Mouse (Mus musculus) right cerebral cortex, postnatal 4 days (tissue): ENCODE measurements around the gene Tex14.
A peak's percentile ranks its signal among the peaks of the same experiment; 100 is the strongest.
"Not testable (repeated sequence)": the region's sequence is repeated elsewhere in the genome, so short reads cannot be mapped to it uniquely, and the experiment has no call there.

Source experiments
- DNase-seq: peaks from one replicate; pipeline ENCODE4 v3.0.0-alpha.2; 2022

Tex14 gene

DNA sequence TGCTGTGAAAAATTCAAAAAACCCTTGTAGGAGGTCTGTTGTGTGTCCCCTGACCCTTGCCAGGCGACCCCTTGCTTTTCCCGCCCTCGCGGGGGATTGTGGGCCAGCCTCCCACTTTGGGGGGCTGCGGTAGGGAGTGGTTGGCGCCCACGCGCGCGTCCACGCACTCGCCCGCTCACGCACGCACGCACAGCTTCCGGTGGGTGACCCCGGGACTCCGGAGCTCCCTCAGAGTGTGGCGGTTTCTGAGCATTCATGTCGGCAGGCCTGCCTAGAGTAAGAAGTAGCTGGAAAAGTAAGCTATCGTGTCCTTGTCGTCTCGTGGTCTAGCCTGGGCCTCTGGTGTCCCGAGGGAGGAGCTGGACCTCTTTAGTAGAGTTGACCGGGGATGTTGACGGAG lies at the start of gene Tex14, which contains the start of gene Rad51c:
Gene Tex14, plus strand, starts transcription at position 190 of the 400 bp plus-strand sequence.
Gene Rad51c, minus strand, starts transcription at position 79 of the 400 bp plus-strand sequence.
- DNase-seq = peak; percentile 28

DNA sequence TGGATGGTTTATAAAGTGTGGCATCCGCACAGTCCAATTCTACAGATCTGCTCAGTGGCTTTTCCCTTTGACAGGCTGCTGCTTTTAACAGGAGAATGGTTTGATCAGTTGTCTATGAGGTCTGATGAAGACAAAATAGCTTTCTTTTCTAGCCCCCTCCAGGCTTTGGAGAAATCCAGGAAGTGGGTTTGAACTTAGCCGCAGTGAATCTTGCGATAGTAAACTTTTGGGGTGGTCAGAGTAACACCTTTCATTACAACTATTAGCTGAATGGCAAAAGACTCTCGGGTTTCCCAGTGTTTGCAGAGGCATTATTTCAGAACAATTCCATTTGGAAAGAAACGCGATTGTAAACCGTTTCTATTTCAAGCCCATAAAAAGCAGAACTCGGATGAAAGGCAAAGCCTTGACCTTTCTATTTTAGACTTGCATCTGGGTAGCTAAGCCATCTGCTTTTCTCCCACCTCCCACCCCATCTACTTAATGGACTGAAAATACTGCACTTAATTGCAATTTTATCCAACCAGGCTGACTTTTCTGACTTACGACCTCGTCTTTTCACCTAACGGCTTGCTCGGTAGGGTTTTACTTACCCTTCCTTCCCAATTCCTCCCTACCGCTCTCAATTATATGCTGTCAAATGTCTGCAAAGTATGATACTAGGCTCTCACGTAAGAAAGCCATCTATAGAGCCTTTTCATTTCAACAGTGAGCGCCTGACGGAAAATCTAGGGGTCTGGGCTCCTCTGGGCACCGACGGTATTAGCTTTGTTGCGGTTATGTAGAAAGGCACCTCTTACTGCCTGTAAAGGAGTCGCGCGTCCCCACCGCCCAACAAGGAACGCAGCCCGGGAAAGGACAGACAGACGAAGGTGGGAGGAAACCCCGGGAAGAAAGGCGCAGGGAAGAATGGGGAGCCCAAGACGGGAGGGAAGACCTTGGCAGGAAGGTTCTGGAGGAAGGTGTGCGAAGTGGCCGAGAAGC lies 47.3 kb upstream of the Tex14 start:
- peak; percentile 32 for DNase-seq

DNA sequence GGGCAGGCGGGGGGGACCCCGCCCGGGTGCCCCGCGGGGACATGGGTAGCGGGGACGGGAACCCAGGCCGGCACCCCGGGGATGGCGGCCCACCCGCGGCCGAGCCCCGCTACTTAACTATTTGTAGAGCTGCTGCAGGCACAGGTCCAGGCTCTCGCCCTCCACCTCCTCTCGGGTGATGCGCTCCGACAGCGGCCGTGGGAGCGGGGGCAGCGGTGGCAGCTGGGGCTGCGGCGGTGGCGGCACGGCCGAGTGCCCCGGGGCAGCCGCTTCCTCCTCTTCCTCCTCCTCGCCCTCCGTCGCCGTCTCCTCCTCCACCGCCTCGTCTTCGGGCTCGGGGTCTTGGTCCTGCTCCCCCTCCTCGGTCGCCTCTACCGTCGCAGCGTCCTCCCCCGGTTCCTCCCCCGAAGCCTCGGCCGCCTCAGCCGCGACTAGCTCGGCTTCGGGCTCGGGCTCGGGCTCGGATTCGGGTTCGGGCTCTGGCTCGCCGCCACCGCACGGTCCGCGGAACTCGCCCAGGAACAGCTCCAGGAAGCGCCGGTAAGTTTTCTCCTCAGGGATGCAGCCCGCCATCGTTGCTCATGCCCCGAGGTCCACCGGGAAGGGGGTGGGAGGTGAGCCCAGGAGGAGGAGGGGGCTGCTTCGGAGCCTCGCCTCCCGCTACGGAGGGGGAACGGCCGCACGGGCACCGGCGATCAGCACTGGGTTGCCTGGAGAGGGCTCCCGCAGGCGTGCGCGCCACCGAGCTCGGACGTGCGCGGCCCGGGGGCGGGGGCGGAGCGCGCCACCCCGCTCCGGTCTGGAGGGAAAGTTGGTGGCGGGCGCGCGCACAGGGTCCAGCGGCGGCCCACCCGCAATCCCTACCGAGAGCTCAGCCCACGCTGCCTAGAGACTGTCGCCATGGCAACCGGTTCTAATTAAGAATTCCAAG lies 46.3 kb upstream of the Tex14 start, which contains the start of gene Ppm1e:
Gene Ppm1e, minus strand, starts transcription at position 693 of the 931 bp plus-strand sequence.
- peak; percentile 87 for DNase-seq

DNA sequence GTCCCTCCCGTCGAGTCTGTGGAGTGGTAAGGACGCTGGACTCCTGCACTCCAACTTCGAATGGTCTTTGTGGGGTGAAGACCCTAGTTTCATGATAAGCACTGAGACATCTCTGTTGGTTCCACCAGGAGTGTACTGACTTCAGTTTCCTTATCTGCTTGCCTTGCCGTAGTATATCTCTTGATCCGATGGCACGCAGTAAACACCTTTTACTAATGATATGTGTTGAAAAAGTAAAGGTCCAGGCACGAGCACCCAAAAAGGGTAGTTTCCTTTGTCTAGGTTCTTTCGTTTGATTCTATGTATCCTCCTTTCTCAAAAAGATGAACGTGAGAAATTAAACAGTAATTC lies 45.6 kb upstream of the Tex14 start:
- DNase-seq = no peak

DNA sequence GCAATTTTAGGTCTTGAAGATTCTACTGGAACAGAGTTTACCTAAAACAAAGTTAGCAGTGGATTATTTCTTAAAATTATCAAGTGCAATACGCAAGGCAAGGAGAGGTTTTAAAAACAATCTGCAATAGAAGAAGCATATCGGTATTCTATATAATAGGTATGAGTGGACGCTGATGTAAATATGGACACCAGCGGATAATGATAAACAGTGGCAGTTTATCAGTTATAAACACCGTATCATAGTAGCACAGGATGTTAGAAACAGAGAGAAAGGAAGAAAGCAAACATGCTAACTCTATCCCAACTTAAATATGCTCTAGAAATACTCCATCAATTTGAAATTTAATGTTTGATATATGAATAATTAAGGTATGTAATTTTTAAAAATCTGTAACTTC lies 39.7 kb upstream of the Tex14 start:
- no peak for DNase-seq

DNA sequence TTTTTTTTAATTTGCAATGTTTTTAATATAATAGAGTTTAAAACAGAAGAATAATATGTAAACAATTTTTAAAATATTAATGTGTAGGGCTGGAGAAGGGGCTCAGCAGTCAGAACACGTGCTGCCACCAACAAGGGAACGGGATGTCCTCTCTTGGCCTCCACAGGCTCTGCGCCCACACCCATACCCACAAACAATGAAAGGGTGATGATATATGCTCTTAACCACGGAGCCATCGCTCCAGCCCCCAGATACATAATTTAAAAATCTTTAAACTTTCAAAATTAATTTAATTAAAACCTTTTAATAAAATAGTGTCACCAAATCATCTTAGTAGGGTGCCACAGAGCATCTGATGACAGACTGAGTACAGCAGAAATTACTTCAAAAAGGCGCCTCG lies 37.8 kb upstream of the Tex14 start:
- no peak for DNase-seq

DNA sequence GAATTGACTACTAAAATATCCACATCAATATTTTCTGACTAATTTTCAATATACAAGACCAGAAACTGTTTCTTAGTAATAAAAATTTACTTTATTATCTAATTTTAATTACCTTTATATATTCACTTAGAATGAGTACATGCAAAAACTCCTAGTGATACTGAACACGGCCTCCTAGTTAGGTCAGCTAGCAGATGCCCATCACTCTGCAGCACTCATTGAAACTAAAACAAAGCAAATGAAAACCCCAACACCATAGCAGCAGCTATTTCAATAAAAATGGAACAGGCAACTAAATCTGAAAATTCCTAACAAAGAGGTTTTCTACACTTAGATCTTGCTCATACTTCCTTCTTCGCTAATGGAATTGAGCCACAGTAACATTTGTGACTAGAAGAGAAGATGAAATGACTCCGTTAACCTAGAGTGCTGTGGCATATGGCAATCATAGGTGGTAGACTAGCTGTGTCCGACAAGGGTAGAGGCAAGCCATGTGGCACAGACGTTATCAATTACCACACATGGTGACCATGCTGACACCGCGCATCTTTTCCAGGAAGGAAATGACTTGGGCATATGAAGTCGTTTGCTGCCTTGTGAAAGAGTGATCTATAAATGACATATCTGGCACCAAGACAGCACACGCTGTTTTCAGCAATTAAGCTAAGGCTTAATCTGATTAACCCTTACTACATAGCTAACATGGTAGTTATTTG lies 36.8 kb upstream of the Tex14 start:
- DNase-seq = no peak

DNA sequence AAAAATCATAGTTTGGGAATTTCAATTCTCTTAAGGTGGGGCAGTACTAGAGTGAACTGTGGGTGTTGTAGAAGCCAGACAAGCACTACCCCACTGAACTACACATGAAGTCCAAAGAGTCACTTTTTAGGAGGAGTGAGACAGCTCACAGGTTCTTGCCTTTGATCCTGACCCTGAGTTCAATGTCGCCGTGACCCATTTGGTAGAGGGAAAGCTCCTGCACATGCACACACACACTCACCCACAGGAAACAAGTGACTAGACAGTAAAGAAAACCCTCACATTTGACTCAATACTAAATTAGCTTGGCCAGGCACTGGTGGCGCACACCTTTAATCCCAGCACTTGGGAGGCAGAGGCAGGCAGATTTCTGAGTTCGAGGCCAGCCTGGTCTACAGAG lies 20.3 kb upstream of the Tex14 start:
- no peak for DNase-seq

DNA sequence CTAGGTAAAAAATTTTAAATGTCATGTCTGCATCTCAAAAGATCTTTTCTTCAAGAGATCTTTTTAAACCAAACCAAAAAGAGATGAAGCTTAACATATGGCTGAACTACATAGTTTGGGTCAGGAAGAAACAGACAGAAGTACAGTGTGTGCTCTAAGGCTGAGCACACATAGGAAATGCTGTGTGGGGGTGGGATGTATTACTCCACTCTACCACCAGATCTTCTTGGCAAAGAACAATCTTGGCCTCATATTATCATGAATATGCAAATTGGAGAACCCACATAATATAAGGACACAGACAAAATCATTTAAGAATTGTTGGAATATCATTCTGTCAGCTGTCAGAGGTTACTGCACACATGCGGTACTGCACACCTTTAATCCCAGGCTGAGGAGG lies 19.2 kb upstream of the Tex14 start:
- no peak for DNase-seq

DNA sequence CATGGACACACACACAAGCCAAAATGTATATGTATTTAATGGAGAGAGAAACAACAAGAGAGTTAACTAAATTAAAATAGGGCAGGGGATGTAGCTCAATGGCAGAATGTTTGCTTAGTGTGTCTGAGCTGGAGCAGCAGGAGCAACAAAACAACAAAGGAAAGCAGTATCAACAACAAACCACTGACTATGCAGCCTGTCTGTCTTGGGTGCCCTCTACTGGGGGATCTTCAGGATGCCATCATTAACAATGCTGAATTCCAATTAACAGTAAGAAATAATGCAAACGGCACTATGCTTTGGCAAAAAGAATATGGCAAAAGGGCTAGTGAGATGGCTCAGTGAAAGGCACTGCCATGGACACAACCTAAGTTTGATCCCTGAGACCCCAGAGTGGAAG lies 11.0 kb upstream of the Tex14 start:
- peak; percentile 40 for DNase-seq

DNA sequence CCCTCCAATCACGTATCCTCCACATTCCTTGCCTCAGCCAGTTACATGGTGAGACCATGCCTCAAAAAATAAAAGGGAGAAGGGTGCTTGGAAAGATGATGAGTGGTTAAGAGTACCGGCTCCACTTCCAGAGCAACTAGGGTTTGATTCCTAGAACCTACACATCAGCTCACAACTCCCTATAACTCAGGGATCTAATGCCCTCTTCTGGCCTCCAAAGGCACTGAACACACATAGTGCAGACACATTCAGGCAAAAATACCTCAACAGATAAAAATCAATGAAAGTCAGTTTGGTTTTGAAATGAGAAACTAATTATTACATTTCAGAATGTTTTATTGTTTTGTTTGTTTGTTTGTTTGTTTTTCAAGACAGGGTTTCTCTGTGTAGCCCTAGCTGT lies 6.5 kb upstream of the Tex14 start:
- DNase-seq = no peak

DNA sequence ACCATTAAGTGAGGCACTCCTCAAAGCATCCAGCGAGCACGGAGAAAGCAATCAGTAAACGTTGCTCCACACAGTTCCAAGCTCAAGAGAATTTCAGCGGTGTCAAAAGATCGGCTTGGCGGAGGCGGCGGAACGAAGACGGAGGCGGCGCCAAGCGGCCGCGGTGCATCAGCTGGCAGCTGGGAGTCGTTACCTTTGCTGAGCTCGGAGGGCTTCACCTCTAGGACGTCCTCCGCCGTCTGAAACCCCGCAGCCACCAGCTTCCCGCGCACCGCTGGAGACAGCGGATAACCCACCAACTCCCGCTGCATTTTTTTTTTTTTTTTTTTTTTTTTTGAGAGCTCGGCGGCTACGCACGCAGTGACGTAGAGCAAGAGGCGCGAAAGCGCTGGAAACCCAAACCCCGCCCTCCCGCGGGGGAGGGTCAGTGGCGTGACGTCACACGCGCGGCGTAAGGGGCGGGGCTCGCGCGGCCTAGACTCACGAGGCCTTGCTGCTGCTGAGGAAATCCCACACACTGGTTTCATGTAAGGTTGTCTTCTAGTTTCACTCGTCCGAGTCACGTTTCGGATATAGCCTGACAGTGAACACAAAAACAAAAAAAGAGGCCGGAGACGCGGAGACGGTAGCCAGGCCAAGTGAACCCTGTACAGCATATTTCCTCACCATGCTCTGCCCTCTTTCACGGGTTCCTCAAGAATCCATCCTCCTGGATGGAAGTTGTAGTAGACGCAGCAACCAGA lies 583 bp upstream of the Tex14 start:
- DNase-seq = peak; percentile 96

DNA sequence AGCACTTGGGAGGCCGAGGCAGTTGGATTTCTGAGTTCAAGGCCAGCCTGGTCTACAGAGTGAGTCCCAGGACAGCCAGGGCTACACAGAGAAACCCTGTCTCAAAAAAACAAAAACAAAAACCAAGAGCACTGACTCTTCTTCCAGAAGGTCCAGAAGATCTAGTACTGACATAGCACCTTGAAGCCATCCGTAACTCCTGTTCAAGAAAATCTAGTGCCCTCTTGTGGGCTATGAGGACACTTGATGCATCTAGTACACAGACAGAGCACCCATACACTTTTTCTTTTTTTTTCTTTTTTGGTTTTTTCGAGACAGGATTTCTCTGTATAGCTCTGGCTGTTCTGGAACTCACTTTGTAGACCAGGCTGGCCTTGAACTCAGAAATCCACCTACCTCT lies 8.5 kb downstream of the Tex14 start:
- DNase-seq = not testable (repeated sequence)

DNA sequence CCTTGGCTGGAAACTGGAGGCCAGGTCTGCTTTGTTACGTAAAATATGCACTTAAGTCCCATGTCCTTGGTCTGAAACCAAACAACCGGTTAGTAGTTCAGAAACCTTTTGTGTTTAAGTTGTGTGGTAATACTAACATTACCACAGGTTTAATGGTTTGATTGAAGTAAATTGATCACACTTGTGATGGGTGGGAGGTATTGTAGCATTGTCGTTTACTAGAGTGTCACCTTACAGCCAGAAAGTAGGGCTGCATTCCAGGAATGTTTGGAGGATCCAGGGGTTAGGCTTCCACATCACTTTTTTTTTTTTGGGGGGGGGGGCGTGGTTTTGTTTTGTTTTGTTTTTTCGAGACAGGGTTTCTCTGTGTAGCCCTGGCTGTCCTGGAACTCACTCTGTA lies 11.3 kb downstream of the Tex14 start:
- DNase-seq = no peak

DNA sequence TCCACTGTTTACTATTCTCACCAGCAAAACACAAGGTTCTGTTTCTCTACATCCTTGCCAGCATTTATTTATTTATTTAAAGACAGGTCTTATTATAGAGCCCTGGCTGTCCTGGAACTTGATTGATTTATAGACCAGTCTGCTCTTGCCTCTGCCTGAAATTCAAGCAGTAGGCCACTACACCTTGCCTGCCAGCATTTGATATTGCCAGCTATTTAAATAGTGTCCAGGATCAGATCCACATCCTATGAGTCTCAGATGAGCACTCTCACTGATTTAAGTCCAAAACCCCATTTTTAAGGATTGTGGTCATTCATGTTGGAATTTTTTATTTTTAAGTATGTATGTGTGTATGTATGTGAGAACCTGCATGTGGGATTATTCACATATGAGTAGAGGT lies 16.0 kb downstream of the Tex14 start:
- no peak for DNase-seq

DNA sequence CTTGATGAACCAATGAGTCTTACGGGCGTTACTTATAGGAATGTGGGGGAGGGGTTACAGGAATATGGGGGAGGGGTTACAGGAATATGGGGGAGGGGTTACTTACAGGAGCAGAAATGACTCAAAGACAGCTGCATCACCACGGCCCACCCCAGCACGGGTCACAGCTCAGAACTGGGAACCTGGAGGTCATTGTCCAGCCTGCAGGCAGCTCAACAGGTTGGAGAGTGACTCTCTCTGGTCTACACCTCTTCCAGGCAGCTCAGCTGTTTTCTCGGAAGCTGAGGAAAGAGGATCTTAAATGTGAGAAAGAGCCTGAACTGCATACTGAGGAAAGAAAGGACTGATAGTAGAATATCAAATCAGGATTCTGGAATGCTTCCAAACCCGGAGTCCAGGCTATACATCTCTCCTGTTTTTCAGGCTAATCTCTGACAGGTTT lies 16.9 kb downstream of the Tex14 start:
- no peak for DNase-seq

DNA sequence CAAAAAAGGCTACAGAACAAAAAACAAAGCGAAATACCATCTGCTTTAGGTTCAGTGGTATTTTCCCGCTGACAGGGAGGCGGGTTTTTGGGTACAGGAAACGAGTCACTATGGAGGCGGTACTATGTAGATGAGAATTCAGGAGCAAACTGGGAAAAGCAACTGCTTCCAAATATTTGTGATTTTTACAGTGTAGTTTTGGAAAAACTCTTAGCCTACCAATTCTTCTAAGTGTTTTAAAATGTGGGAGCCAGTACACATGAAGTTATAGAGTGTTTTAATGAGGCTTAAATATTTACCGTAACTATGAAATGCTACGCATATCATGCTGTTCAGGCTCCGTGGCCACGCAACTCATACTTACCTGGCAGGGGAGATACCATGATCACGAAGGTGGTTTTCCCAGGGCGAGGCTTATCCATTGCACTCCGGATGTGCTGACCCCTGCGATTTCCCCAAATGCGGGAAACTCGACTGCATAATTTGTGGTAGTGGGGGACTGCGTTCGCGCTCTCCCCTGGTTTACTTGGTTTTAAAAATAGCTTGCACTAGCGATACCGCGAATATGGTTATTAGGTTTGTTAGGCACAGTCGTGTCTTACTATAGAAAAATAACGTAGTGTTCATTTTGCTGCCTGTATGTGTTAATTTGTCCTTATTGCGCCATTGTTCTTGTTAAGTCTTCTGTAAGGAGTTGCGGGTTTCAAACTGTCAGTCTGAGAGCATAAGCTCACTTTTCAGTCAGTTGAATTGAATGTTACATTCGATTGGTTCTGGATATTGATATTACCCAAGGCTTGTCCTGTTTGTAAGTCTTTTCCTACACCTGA lies 17.9 kb downstream of the Tex14 start:
- peak; percentile 80 for DNase-seq

DNA sequence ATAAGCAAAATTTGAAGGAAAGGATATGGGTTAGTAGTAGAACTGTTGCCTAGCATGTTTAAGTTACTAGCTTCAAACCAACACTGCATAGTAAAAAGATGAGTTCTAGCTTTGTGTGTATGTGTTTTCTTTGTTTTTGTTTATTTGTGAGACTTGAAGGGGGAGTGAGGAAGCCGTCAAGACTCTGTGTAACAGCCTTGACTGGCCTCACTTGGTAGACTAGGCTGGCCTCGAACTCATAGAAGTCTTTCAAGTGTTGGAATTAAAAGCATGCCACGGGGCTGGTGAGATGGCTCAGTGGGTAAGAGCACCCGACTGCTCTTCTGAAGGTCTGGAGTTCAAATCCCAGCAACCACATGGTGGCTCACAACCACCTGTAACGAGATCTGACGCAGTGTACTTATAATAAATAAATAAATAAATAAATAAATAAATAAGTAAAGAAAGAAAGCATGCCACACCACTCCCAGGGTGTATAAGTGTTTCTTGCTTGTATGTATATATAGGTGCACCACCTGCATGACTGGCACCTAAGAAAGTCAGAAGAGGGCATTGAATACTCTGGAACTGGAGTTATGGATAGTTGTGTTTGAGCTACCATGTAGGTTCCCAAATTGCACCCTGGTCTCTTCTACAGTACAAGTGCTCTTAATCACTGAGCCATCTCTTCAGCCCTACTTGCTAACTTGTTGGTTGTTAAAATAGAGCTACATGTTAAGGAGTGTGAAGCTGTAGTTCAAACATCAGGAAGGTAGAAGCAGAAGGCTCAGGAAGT lies 18.9 kb downstream of the Tex14 start:
- DNase-seq = no peak

DNA sequence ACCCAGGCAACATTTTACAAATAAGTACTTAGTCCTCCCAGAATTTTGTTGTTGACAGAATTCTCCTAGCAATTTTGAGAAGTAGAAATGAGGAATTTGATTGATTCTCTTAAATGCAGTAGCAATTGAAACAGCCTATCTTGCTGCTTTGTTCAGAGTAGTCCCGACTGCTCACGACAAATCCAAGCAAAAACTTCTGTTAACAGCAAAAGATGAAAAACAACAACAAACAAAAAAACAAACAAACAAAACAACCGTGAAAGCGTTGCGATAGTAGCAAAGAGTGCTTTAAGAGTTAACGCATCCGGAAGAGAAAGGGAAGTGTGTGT lies 21.2 kb downstream of the Tex14 start:
- no peak for DNase-seq
